Mouse (Mus musculus) frontal cortex, postnatal 25 days (tissue): ENCODE measurements at regions not wholly inside any gene's neighbourhood (a gene's known extent, or its start where the extent isn't known, plus 50 kb on each side); places are given as distances from the start of the nearest gene placed in this dataset.

Experiments used
- DNase-seq, 2 experiments: peaks; one replicate each; pipeline ENCODE4 v3.0.0; 2022; ENCODE audit warnings: low spot score in 2 of 2

DNA sequence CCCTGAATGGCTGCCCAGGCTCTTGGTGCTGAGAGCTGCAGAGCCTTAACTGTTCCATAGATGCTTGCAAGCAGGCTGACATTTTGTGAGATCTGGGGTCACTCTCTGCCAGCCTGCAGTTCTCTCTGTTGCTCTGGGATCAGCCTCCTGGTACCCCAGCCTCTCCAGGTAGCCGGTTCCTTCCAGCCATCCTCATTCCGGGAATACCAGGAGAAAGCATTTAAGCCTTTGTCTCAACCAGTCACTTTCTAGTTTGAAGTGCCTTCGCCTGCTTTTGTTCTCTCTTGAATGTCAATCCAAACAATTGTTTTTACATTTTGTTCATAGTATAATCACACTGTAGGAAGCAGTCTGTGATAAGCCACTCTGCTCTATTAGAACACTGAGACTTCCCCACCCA lies 281.0 kb upstream of the Rtl1 start:
- DNase-seq, result no peak

DNA sequence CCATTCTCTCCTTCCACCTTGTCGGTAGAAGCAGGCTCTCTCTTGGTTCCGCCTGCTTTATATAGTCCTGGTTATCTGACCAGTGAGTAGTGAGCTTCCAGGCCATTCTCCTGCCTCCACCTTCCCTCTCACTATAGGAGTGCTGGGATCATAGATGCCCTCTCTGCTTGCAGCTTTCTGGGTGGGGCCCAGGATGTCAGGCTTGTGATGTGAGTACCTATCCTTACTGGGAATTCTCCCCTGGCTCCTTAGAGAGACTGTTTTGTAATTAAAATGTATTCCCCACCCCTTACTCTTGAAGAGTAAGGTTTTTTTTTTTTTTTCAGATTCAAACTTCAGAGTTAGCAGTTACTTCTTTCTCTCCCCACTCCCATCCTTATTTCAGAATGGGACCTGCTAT lies 291.1 kb upstream of the Rtl1 start:
- DNase-seq, result no peak

DNA sequence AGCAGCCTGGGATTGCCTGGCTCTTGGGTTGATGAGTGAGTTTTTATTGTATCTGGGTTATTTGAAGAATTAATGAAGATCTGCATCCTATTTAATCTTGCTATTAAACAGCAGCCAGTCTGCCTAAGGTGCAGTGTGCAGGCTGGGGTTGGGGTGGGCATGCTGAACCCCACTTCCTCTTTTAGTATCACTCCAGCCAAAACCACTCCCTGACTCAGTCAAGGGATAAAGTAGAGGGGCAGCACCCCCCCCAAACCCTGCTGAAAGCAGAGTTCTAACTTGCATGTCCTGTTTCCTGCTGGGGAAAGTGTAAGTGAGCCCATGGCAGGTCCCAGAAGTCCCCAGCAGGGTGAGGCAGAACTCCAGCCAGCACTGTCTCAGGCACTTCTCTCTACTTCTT lies 292.7 kb upstream of the Rtl1 start:
- DNase-seq, result no peak

DNA sequence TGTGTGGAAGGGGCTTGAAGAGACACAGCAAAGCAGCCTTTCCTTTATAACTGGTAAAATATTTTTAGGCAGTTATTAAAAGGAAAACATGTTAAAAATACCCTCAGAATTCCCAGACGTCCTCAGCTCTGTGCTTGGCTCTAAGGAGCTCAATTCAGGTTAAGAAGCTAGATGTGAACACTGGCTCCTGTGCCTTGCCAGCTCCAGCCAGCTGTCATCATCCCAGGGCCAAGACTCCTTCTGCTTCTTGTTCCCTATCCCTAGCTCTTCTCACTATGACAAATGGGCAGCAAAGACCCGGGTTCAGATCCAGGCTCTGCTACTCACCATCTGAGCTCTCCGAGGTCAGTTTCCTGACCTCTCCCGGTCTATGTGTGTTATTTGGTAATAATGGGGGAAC lies 293.5 kb upstream of the Rtl1 start:
- DNase-seq, result no peak

DNA sequence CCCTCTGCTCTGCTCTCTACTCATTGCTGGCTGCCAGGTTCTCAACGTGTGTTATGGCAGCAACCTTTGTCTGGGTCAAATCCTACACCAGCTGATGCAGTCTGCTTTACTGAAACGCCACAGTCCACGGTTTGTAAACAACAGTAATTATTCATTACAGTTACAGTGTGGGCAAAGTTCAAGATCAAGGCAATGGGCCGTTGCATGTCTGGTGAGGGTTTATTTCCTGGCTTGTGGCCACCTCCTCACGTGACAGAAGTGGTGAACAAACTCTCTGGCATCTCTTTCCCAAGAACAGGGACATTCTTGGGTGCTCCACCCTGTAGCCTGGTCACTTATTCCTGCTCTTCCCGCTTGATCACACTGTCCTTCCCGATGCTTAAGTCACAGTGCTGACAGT lies 295.3 kb upstream of the Rtl1 start:
- DNase-seq, result no peak

DNA sequence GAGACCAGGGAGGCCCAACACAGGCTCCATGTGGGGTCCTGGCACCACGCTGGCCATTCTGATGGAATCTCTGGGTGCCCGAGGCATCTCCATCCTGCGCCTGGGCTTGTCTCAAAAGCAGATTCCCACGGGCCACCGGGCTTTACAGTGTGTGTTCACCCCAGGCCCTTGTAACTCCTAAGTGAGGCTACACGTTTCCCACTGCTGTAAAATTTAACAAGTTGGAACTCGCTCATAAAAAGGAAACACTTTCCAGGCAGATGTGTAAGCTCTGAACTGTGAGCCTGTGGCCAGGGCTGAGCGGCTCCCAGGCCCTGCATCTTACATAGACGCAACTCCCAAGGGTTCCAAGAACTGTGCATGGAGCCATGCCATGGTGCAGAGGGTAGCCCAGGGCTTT lies 296.3 kb upstream of the Rtl1 start:
- DNase-seq, result no peak

DNA sequence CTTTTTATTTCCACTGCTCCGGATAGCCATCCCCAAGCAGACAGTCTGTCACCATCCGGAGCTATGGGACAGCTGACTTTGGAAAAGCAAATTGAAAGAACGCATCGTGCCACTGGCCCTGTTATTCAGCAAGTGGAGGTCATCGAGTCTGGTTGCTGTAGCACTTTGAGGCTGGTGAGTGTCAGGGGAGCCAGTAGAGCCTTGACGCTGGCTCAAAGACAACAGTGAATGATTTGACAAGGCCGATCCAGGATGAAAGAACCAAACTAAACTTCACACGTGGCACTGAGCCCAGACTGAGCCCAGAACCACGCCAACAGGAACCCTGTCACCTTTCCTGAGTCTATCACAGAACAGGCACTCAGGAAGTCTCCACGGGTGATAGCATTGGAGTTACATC lies 296.8 kb upstream of the Rtl1 start:
- DNase-seq, result no peak

DNA sequence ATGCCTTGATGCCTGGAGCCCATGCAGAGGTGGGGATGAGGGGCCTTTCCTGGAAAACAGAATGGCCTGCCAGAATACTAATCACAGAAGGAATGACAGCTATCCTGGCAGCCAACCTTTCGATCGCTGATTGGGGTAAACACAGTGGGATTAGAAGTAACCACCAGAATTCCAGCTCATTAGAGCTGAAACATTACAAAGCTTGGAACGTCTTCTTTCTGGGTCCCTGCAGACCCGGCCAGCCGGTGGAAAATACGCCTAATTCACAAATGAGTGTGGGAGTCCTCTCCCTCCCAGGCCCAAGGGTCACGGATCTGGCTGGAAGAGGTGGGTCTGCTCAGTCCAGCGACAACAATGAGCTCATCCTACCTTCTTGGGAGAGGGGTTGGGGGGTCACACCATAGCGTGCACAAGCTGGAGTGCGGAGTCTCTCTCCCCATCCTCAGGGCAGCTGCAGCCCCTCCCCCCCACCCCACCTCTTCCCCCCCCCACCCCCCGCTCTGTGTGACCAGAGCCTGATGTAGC lies 297.8 kb upstream of the Rtl1 start:
- DNase-seq, result no peak

DNA sequence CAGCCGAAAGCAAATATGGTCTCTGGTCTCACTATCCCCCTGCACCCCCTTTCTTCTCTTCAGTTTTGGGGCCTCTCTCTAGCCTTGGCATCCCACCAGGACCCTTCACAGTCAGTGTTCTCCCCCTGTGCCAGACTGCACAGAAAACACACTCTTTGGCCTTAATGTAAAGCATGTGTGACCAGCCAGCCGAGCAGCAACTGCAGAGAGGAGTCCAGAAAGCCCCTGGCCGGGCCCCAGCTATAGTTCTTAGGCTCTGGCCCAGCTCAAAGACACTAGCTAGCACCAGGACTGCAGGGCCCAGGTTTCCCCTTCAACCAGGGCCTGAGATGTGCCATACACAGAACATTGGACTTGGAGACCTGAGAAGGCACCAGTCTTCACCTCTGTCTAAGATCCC lies 299.3 kb upstream of the Rtl1 start:
- DNase-seq, result no peak

DNA sequence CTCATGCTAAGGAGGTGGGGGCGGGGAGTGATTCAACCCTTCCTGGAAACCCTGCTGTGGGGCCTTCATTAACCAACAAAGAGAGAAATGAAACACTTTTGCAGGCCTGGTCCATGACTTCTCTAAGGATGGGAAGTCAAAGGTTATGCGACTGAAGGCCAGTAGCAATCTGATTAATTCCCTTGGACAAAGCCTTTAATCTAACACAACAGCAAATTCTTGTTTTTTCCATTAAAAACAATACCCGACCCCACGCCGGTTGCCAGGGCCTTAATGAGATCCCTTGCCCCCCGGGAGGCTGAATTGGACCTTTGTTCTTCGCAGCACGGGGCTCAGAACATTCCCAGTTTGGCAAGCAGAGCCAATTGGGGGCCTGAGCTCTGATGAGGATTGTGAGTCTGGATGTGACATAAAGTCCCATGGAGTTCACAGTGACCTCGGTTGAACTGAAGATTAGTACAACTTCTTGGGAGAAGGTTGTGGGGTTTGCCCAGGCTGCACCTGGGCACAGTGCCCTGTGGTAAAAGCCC lies 310.9 kb upstream of the Rtl1 start:
- peak in 1 of 2 experiments; percentile 12 for DNase-seq

DNA sequence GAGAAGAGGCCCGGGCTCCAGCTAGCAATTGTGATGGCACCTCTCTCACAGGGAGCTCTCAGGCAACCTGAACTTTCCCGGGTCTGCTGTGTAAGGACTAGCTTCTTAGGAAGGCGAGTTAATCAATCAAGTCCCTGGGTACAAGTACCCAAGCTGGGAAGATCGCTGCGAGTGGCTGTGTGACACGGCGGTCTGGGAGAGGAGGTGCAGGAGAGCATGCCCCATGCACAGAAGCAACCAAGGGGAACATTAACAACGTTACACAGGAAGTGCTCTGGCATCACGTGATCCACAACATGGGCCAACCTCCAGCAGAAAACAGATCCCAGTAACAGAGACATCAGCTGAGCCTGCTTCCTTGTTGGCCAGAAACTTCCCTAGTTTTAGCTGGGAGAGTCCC lies 311.4 kb upstream of the Rtl1 start:
- no peak for DNase-seq

DNA sequence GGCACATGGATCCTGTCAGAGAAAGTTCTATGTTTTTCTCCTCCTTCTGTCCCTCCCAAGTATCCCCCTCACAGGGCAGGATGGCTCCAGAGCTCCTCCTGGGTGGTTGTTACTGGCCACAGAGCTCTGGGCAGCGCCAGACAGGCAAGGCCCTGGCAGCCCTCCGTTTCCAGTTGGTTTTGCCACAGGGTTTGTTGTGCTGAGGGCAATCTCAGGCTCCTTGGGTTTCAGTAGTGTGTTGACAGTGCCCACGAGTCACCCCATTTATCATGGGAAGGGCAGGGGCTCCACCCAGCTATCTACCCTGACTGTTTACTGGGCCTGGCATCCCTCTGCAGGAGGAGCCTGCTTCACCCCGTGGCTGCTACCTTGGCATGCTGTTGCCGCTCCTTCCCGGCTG lies 317.6 kb upstream of the Rtl1 start:
- DNase-seq, result no peak

DNA sequence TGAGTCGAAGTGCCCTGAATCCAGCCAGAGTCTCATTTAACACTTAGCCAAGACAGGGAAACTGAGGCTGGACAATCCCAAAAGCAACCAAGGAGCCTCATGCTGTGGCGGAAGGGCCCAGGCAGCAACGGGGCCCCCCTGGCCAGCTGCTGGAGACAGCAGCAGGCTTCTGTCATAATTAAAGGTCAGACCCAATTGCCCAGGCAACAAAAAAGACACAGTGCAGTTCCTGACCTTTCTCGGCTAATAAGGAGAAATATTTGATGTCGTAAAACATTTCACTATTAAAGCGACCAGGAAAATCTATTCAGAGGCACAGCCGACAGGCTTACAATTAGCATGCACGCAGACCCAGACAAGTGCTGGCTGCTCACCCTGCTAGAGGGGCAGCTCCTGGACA lies 318.8 kb upstream of the Rtl1 start:
- DNase-seq, result no peak

DNA sequence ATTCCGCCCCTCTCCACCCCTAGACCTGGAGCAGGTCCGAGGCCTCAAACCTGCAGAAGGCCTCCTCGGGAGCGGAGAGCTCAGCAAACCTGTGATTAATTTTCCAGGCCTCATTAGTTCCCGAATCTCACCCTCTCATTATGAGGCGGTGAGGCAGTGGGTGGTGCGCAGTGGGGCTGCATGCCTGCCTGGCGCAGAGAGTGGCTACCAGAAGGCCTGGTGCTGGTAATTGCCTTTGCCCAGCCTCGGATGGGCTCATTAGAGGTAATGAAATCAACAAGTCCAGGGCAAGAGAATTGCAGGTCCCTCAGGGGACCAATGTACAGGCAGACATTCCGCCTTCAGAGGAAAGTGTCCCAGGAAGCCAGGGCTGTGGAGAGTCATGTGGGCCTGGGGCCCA lies 322.0 kb upstream of the Rtl1 start:
- no peak for DNase-seq

DNA sequence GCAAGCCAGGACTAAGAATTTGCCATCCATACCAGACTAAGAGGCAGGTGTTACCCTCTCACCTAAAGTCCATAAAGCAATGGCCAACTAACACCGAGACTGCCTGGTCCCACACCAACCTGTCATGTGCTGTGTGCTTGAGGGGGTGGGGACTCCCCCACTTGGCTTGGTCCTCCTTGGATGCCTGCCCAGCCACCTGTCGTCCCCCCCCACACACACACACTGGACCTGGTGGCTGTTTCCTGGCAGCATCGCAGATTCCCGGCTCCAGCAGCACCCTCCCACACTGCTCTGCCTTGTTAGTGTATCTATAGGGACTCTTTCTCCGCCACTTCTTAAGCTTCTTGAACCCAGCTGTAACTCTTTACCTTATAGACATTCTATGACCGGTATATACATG lies 325.7 kb upstream of the Rtl1 start:
- DNase-seq, result no peak

DNA sequence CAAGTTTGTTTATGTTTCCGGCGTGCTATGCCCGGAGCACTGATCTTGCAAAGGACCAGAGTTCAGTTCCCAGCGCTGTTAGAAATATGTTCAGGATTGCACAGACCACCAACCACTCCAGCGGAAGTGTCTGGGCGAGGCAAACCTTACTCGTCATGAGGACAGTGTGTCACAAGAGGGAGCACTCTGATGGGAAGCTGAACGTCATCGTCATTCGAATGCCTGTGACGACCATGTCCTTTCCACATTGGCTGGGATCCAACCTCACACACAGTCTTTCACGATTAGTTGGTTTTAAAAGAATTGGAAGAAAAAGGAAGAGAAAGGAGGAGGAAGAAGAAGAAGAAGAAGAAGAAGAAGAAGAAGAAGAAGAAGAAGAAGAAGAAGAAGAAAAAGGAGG lies 326.5 kb upstream of the Rtl1 start:
- no peak for DNase-seq

DNA sequence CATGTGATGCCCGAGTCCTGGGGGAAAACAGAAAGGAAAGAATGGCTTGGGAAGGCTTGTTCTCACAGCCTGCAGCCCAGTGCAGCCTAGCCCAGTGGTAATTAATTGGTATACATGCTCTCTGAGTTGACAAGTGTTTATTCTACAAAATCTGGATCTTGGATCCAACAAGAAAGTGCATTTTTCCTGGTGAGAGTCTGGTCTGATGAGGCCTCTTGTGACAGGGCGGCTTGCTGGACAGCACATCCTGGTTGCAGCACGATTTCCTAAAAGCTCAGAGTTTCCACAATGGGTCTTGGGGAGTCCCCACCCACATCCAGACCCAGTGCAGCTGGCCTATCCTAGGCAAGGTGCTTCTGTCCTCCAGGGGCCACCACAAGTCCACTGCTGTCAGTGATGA lies 332.7 kb upstream of the Dio3 start:
- DNase-seq, result no peak

DNA sequence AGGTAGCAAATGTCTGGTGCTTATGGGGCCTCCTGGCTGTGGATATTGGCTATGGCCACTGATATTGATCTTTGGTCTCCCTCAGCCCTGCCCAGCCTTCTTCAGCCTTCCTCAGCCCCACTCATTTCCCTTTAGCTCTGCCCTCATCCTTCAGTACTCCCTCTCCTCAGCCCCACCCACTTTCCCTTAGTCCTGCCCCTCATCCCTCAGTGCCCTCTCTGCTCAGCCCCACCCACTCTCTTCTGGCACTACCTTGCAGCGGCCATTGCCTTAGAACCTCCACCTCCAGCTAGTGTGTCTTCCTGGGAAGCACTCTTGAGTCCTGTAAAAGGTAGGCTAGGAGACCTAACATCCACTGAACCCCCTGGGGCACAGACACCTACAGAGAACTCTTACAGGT lies 331.9 kb upstream of the Dio3 start:
- no peak for DNase-seq

DNA sequence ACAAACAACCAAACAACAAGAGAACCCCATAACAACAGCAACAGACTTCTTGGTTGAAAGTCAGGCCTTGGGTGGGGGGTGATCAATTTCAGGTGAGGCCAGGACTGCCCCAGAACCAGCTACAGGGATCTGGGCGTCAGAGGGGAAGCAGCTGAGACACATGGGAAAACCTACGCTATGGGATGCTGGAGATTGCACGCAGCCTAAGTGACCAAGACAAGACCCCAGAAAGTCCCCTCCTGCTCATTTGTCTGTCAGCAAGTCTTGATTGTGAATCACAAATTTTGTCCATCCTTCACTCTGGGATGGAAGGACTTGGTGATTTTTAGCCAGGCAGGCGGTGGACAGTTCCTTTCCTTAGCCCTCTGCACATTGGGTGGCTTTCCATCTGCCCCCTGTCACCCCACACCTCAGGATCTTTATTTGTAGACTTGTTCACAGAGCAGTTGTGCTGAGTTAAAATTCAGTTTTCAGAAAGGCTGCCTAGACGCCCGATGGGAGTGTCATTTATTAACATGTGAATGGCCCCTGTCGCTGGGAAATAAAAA lies 330.9 kb upstream of the Dio3 start:
- no peak for DNase-seq

DNA sequence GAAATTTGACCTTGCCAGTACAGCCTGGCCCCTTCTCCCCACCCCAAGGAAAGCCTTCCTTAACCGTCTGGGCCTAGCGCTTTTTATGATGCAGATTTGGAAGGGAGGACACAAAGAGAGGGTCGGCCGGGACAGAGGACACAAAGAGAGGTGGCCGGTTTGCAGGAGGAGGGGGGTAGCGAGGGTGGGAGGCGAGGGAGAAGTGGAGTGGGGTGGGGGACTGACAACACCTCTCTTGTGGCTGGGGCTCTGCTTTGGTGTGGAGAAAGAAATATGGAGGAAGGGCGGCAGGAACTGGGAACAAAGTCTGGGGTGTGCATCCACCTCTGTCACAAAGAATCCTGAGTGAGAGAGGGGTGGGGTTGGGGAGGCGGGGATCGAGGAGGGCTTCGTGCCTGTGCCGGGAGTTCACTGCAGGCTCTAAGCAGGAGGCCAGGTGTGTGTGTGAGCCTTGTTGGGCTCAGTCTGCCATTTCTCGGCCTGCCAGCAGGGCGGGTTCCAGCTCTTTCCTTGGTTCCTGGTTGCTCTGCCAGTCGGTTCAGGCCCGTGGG lies 330.4 kb upstream of the Dio3 start:
- DNase-seq, result no peak

DNA sequence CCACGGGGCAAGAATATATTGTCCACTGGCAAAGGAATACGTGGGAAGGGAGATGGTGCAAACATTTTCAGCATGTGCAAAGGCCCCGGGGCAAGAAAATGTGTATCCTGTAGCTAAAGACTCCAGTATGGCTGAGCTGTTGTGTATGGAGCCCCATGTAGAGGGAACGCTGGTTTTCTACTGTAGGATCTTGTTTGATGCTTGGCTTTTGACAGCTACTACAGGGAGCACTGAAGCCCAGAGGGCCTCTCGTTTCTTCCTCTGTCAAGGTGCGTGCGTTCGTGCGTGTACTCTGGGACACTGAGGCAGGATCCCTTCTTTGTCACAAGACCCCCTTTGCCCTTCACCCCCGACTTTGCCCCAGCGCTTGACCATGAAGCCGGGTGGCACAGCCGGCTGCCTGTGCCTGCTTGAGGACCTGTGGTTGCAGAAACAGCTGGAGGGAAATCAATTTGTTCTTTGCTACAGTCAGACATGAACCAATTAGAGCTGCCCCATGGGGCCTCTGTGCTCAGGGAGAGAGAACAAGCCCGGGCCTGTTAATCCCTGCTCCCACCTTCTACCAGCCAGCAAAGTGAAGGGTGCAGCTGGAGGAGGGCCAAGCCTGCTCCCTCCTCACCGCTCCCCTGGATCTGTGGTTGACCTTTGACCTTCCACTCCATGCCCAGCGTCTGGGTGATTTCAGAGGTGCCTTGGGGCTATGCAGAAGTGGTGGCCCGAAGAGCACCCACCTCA lies 329.5 kb upstream of the Dio3 start:
- no peak for DNase-seq

DNA sequence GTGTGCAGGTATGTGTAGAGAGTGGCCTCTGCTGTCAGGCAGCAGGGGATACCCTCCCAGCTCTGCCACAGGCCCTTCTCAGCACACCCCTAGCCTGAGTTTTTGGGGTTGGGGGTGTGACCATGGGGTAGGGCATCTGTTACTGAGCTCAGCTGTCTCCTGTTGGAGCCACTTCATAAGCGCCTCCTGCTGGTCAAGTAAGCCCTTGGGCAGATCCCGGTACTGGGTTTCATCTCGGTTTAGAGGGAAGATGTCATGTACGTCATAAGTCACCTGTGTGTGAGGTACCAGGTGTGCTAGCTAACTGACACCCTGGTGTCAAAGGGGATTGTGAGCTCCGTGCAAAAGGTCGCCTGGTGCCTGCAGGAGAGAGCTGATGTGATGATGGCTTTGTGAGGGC lies 328.2 kb upstream of the Dio3 start:
- DNase-seq, result no peak

DNA sequence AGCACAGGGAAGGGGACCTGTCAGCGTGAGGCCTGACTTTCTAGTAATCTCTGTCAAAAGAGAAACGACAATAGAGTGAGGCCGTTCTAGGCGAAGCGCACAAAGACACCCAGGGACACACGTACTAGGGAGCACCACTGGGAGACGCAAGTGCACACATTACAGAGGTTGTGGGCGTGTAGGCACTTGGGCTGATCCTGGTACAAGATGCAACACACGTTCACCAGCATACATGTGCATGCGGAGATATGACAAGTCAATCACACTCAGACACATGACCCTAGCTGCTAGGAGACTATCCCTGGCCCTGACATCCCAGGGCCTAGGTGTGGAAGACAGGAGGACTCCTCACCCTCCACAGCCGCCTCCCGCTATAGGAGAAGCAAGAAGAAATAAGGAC lies 327.4 kb upstream of the Dio3 start:
- no peak for DNase-seq
